Mouse (Mus musculus) hindbrain, postnatal 0 days (tissue): ENCODE measurements around the gene Vmo1. TPM values are rescaled to one million over a fixed set of nuclear protein-coding genes. Genes with fewer than 3 reads are reported as not detected.
A peak's percentile ranks its signal among the peaks of the same experiment; 100 is the strongest.
"Not testable (repeated sequence)": the region's sequence is repeated elsewhere in the genome, so short reads cannot be mapped to it uniquely, and the experiment has no call there.

Experiments used
- ATAC-seq: fragments of 200-750 bp; cut with Nextera tagmentation; 2 replicates; pipeline ENCODE4 v1.8.0; 2017; ENCODE audit warnings: mild to moderate bottlenecking, moderate TSS enrichment, moderate library complexity
- DNase-seq: peaks from one replicate; pipeline ENCODE4 v3.0.0-alpha.2; 2015; ENCODE audit warnings: low spot score
- H3K27ac ChIP-seq: fragments of 300-500 bp; sonication (generic); 2 replicates; pipeline ENCODE4 v1.5.1; 2014; ENCODE audit warnings: mild to moderate bottlenecking
- H3K27me3 ChIP-seq: fragments of 300-500 bp; sonication (generic); 2 replicates; pipeline ENCODE4 v1.6.1; 2014; ENCODE audit warnings: low read length, mixed read lengths; ENCODE audit not compliant: insufficient read depth
- H3K36me3 ChIP-seq: fragments of 300-500 bp; sonication (generic); 2 replicates; pipeline ENCODE4 v1.6.1; 2014; ENCODE audit warnings: low read length, mixed read lengths; ENCODE audit not compliant: insufficient read depth
- H3K4me1 ChIP-seq: fragments of 300-500 bp; sonication (generic); 2 replicates; pipeline ENCODE4 v1.6.1; 2014; ENCODE audit warnings: antibody characterized with exemption, low read length, mixed read lengths; ENCODE audit not compliant: insufficient read depth
- H3K4me2 ChIP-seq: fragments of 300-500 bp; sonication (generic); 2 replicates; pipeline ENCODE4 v1.6.1; 2014; ENCODE audit warnings: low read depth, mild to moderate bottlenecking, low read length, moderate library complexity, mixed read lengths
- H3K4me3 ChIP-seq: fragments of 300-500 bp; sonication (generic); 2 replicates; pipeline ENCODE4 v1.5.1; 2014; ENCODE audit warnings: low read length
- H3K9ac ChIP-seq: fragments of 300-500 bp; sonication (generic); replicated peaks from 2 replicates; pipeline ENCODE4 v1.6.1; 2014; ENCODE audit warnings: mild to moderate bottlenecking, low read length, moderate library complexity, mixed read lengths
- H3K9me3 ChIP-seq: fragments of 300-500 bp; sonication (generic); 2 replicates; pipeline ENCODE4 v1.6.1; 2016; ENCODE audit warnings: low read length, mixed read lengths
- CTCF ChIP-seq: IDR thresholded peaks from 2 replicates; pipeline ENCODE4 v1.5.1; 2016; ENCODE audit warnings: antibody characterized with exemption, control low read depth, low read depth
- WGBS: fragments of 180-500 bp; shearing (Covaris S2); extraction: QIAGEN DNeasy Blood & Tissue Kit; methylation state at CpG from one replicate; pipeline ENCODE4 v1.1.7; 2014; 5-methylcytosine and 5-hydroxymethylcytosine counted together
- polyA plus RNA-seq: library from polyadenylated mRNA; unstranded; fragments of >200 nt; fragmentation: Nextera tagmentation; extraction: Ambion mirVana; gene quantifications from 2 replicates; pipeline ENCODE4 v1.2.1, GENCODE M21; 2015
- total RNA-seq: library from RNA; depleted of rRNA; stranded (reverse); fragments of >200 nt; gene quantifications from 2 replicates; pipeline ENCODE4 v1.2.3, GENCODE M21; 2014

Vmo1 gene
- total and polyA plus RNA-seq, 2 experiments from 2014 or later, result not detected

- no peak for TF ChIP-seq CTCF
- Histone ChIP-seq H3K9me3 (no peaks in the 10 kb centered on the region), H3K4me2 (no peak overlapping the region), H3K9ac (no peak overlapping the region), H3K36me3 (no peaks in the 10 kb centered on the region), H3K27me3 (no peaks in the 10 kb centered on the region), H3K4me1 (no peaks in the 10 kb centered on the region), H3K4me3 (no peak overlapping the region), H3K27ac (no peak overlapping the region)
- ATAC-seq (no peak), DNase-seq (no peak)
- 43% methylated on average over 2 of the region's 2 CpGs for WGBS
Measured at GRCm38 (mm10) chr11:70485498-70485897, 28.9 kb downstream of the Vmo1 start.

GRCm38 (mm10) chr11:70474872-70475534 is 39.4 kb downstream of the Vmo1 start:
- H3K9ac ChIP-seq, result no peak overlapping the region
- H3K27me3 ChIP-seq, result no peaks in the 10 kb centered on the region
- TF ChIP-seq CTCF, result no peak
- no peak overlapping the region for H3K4me2 ChIP-seq
- no peaks in the 10 kb centered on the region for H3K36me3 ChIP-seq
- H3K4me3 ChIP-seq, result no peak overlapping the region
- no peak for ATAC-seq
- H3K4me1 ChIP-seq, result no peaks in the 10 kb centered on the region
- WGBS, result 78% methylated on average over 12 of the region's 12 CpGs
- H3K27ac ChIP-seq, result no peak overlapping the region
- no peak for DNase-seq
- H3K9me3 ChIP-seq, result no peaks in the 10 kb centered on the region

- not testable (repeated sequence) for H3K27ac ChIP-seq, H3K36me3 ChIP-seq, DNase-seq, H3K4me3 ChIP-seq, H3K4me1 ChIP-seq, H3K27me3 ChIP-seq, H3K9me3 ChIP-seq, H3K4me2 ChIP-seq, ATAC-seq, H3K9ac ChIP-seq
- WGBS, result 94% methylated on average over 5 of the region's 5 CpGs
Measured at GRCm38 (mm10) chr11:70473291-70473690, 41.1 kb downstream of the Vmo1 start.

GRCm38 (mm10) chr11:70472716-70473115 is 41.7 kb downstream of the Vmo1 start:
- DNase-seq, result no peak
- H3K27me3 ChIP-seq, result no peaks in the 10 kb centered on the region
- H3K4me3 ChIP-seq, result no peak overlapping the region
- ATAC-seq, result no peak
- H3K4me1 ChIP-seq, result no peaks in the 10 kb centered on the region
- H3K4me2 ChIP-seq, result no peak overlapping the region
- no peaks in the 10 kb centered on the region for H3K9me3 ChIP-seq
- H3K27ac ChIP-seq, result no peak overlapping the region
- H3K36me3 ChIP-seq, result no peaks in the 10 kb centered on the region
- no peak for TF ChIP-seq CTCF
- H3K9ac ChIP-seq, result no peak overlapping the region

- DNase-seq (no peak), ATAC-seq (no peak)
- no peaks in the 10 kb centered on the region for H3K9me3 ChIP-seq
- H3K4me2 ChIP-seq, result no peak overlapping the region
- H3K27ac ChIP-seq, result no peak overlapping the region
- no peak overlapping the region for H3K4me3 ChIP-seq
- WGBS, result 94% methylated on average over 3 of the region's 3 CpGs
- 0 out of 2 replicates have a peak, but pooled peaks cover 4% of the 10 kb centered on the region for H3K4me1 ChIP-seq
- H3K27me3 ChIP-seq, result no peaks in the 10 kb centered on the region
- no peaks in the 10 kb centered on the region for H3K36me3 ChIP-seq
- no peak for TF ChIP-seq CTCF
- no peak overlapping the region for H3K9ac ChIP-seq
Measured at GRCm38 (mm10) chr11:70469764-70470163, 44.7 kb downstream of the Vmo1 start.

GRCm38 (mm10) chr11:70467902-70468619 is 46.4 kb downstream of the Vmo1 start:
- Histone ChIP-seq H3K9ac (no peak overlapping the region), H3K36me3 (no peaks in the 10 kb centered on the region), H3K4me1 (0 out of 2 replicates have a peak, but pooled peaks cover 4% of the 10 kb centered on the region), H3K9me3 (no peaks in the 10 kb centered on the region), H3K4me3 (no peak overlapping the region), H3K27me3 (no peaks in the 10 kb centered on the region), H3K4me2 (no peak overlapping the region), H3K27ac (no peak overlapping the region)
- no peak for TF ChIP-seq CTCF
- ATAC-seq (no peak), DNase-seq (no peak)
- WGBS, result 89% methylated on average over 5 of the region's 5 CpGs

GRCm38 (mm10) chr11:70465824-70466223 is 48.6 kb downstream of the Vmo1 start:
- H3K9me3 ChIP-seq, result no peaks in the 10 kb centered on the region
- peak overlapping the region; percentile 50 for H3K4me2 ChIP-seq
- peak; percentile 19 for DNase-seq
- H3K4me1 ChIP-seq, result 0 out of 2 replicates have a peak, but pooled peaks cover 4% of the 10 kb centered on the region
- no peak overlapping the region for H3K9ac ChIP-seq
- H3K36me3 ChIP-seq, result no peaks in the 10 kb centered on the region
- no peak for TF ChIP-seq CTCF
- 19% methylated on average over 23 of the region's 23 CpGs for WGBS
- no peak overlapping the region for H3K27ac ChIP-seq
- ATAC-seq, result no peak
- no peaks in the 10 kb centered on the region for H3K27me3 ChIP-seq
- H3K4me3 ChIP-seq, result peak overlapping the region; percentile 23
